Mouse (Mus musculus): ENCODE measurements around the gene Ccl17. TPM values are rescaled to one million over a fixed set of nuclear protein-coding genes. Genes with fewer than 3 reads are reported as not detected.
"Not testable (repeated sequence)": the region's sequence is repeated elsewhere in the genome, so short reads cannot be mapped to it uniquely, and the experiment has no call there.

Gene Ccl17
- polyA plus RNA-seq, 1 experiment from 2014 or later = not detected

- not testable (repeated sequence) for H3K9me3 ChIP-seq (replicated peaks; ENCODE audit: control insufficient read depth, low read length); H3K4me2 ChIP-seq (ENCODE audit: low read depth, low read length); H3K9ac ChIP-seq (ENCODE audit: low read depth, low read length); ATAC-seq (ENCODE audit: low read depth); H3K27ac ChIP-seq (ENCODE audit: low read length); H3K4me3 ChIP-seq (ENCODE audit: low read depth, low read length); H3K27me3 ChIP-seq (ENCODE audit: control insufficient read depth, insufficient read depth, low read depth, low read length)
- 85% methylated on average over 13 of the region's 13 CpGs for WGBS (ENCODE audit: insufficient replicate concordance)
- Histone ChIP-seq H3K4me1 (ENCODE audit: control insufficient read depth, low read depth, low read length) (peaks cover 20% of the 10 kb centered on the region), H3K36me3 (ENCODE audit: control insufficient read depth, insufficient read depth) (peaks cover 13% of the 10 kb centered on the region)
These were observed 25.5 kb downstream of the Ccl17 start for GRCm38 (mm10) chr8:94835751-94836150.

- Histone ChIP-seq H3K9me3 (replicated peaks; ENCODE audit: control insufficient read depth, low read length) (no peaks in the 10 kb centered on the region), H3K27ac (ENCODE audit: low read length) (peak overlapping the region; percentile 45; the same call in 1 of the 2 replicates), H3K27me3 (ENCODE audit: control insufficient read depth, insufficient read depth, low read depth, low read length) (no peaks in the 10 kb centered on the region), H3K4me3 (ENCODE audit: low read depth, low read length) (peak overlapping the region; percentile 99), H3K4me1 (ENCODE audit: control insufficient read depth, low read depth, low read length) (peaks cover 20% of the 10 kb centered on the region), H3K4me2 (ENCODE audit: low read depth, low read length) (peak overlapping the region; percentile 88), H3K9ac (ENCODE audit: low read depth, low read length) (peak overlapping the region; percentile 98), H3K36me3 (ENCODE audit: control insufficient read depth, insufficient read depth) (peaks cover 5% of the 10 kb centered on the region; the same call in 1 of the 2 replicates)
- ATAC-seq (ENCODE audit: low read depth) = no peak
- 45% methylated on average over 11 of the region's 11 CpGs for WGBS (ENCODE audit: insufficient replicate concordance)
These were observed 26.4 kb downstream of the Ccl17 start for GRCm38 (mm10) chr8:94836456-94837240.

- no peaks in the 10 kb centered on the region for H3K27me3 ChIP-seq (ENCODE audit: control insufficient read depth, insufficient read depth, low read depth, low read length)
- ATAC-seq (ENCODE audit: low read depth) = peak; percentile 98
- H3K4me2 ChIP-seq (ENCODE audit: low read depth, low read length) = peak within 1 kb of the TSS; percentile 88
- peak within 1 kb of the TSS; percentile 96 for H3K27ac ChIP-seq (ENCODE audit: low read length)
- H3K4me1 ChIP-seq (ENCODE audit: control insufficient read depth, low read depth, low read length) = peaks cover 20% of the 10 kb centered on the region
- H3K36me3 ChIP-seq (ENCODE audit: control insufficient read depth, insufficient read depth) = no peaks in the 10 kb centered on the region
- peak within 1 kb of the TSS; percentile 98 for H3K9ac ChIP-seq (ENCODE audit: low read depth, low read length)
- H3K4me3 ChIP-seq (ENCODE audit: low read depth, low read length) = peak within 1 kb of the TSS; percentile 99
- no peaks in the 10 kb centered on the region for H3K9me3 ChIP-seq (replicated peaks; ENCODE audit: control insufficient read depth, low read length)
- under 1% methylated on average over 82 of the region's 82 CpGs for WGBS (ENCODE audit: insufficient replicate concordance)
These were observed 27.7 kb downstream of the Ccl17 start, which contains the start of the genes Coq9 and Ciapin1 for GRCm38 (mm10) chr8:94837662-94838574. Gene Coq9 (plus strand): TSS chr8:94838321. Gene Ciapin1 (minus strand): TSS chr8:94838358.

- WGBS (ENCODE audit: insufficient replicate concordance) = 0% methylated on average over 24 of the region's 24 CpGs
- Histone ChIP-seq H3K9me3 (replicated peaks; ENCODE audit: control insufficient read depth, low read length) (no peaks in the 10 kb centered on the region), H3K4me1 (ENCODE audit: control insufficient read depth, low read depth, low read length) (peaks cover 20% of the 10 kb centered on the region)
These were observed 28.3 kb downstream of the Ccl17 start for GRCm38 (mm10) chr8:94838600-94838999.

GRCm38 (mm10) chr8:94841183-94841582 is 30.9 kb downstream of the Ccl17 start:
- no peaks in the 10 kb centered on the region for H3K9me3 ChIP-seq (replicated peaks; ENCODE audit: control insufficient read depth, low read length)
- H3K4me1 ChIP-seq (ENCODE audit: control insufficient read depth, low read depth, low read length) = peaks cover 16% of the 10 kb centered on the region
- H3K27me3 ChIP-seq (ENCODE audit: control insufficient read depth, insufficient read depth, low read depth, low read length) = no peaks in the 10 kb centered on the region
- ATAC-seq (ENCODE audit: low read depth) = no peak
- no peak overlapping the region for H3K4me3 ChIP-seq (ENCODE audit: low read depth, low read length)
- no peak overlapping the region for H3K9ac ChIP-seq (ENCODE audit: low read depth, low read length)
- H3K36me3 ChIP-seq (ENCODE audit: control insufficient read depth, insufficient read depth) = peaks cover 6% of the 10 kb centered on the region; the same call in 1 of the 2 replicates
- no peak overlapping the region for H3K4me2 ChIP-seq (ENCODE audit: low read depth, low read length)
- no peak overlapping the region for H3K27ac ChIP-seq (ENCODE audit: low read length)
- 47% methylated on average over 2 of the region's 2 CpGs for WGBS (ENCODE audit: insufficient replicate concordance)

More at GRCm38 (mm10) chr8:94838600-94838999, 28.3 kb downstream of the Ccl17 start:
- Histone ChIP-seq H3K27me3 (ENCODE audit: control insufficient read depth, insufficient read depth, low read depth, low read length) (no peaks in the 10 kb centered on the region), H3K36me3 (ENCODE audit: control insufficient read depth, insufficient read depth) (no peaks in the 10 kb centered on the region; the same call in 1 of the 2 replicates), H3K27ac (ENCODE audit: low read length) (peak overlapping the region; percentile 96), H3K4me2 (ENCODE audit: low read depth, low read length) (peak overlapping the region; percentile 78), H3K4me3 (ENCODE audit: low read depth, low read length) (peak overlapping the region; percentile 99), H3K9ac (ENCODE audit: low read depth, low read length) (peak overlapping the region; percentile 98)
- ATAC-seq (ENCODE audit: low read depth) = peak; percentile 68

- Histone ChIP-seq H3K9ac (ENCODE audit: low read depth, low read length) (no peak overlapping the region), H3K27me3 (ENCODE audit: control insufficient read depth, insufficient read depth, low read depth, low read length) (no peaks in the 10 kb centered on the region), H3K4me1 (ENCODE audit: control insufficient read depth, low read depth, low read length) (no peaks in the 10 kb centered on the region), H3K36me3 (ENCODE audit: control insufficient read depth, insufficient read depth) (peaks cover 32% of the 10 kb centered on the region), H3K27ac (ENCODE audit: low read length) (no peak overlapping the region), H3K4me2 (ENCODE audit: low read depth, low read length) (no peak overlapping the region), H3K4me3 (ENCODE audit: low read depth, low read length) (no peak overlapping the region), H3K9me3 (replicated peaks; ENCODE audit: control insufficient read depth, low read length) (no peaks in the 10 kb centered on the region)
- ATAC-seq (ENCODE audit: low read depth) = no peak
- 75% methylated on average over 5 of the region's 5 CpGs for WGBS (ENCODE audit: insufficient replicate concordance)
These were observed 39.8 kb downstream of the Ccl17 start for GRCm38 (mm10) chr8:94850049-94850448.

- H3K4me2 ChIP-seq (ENCODE audit: low read depth, low read length); H3K27me3 ChIP-seq (ENCODE audit: control insufficient read depth, insufficient read depth, low read depth, low read length); H3K9ac ChIP-seq (ENCODE audit: low read depth, low read length); H3K9me3 ChIP-seq (replicated peaks; ENCODE audit: control insufficient read depth, low read length); H3K27ac ChIP-seq (ENCODE audit: low read length); H3K4me3 ChIP-seq (ENCODE audit: low read depth, low read length); ATAC-seq (ENCODE audit: low read depth); H3K4me1 ChIP-seq (ENCODE audit: control insufficient read depth, low read depth, low read length): not testable (repeated sequence)
- WGBS (ENCODE audit: insufficient replicate concordance) = 81% methylated on average over 11 of the region's 11 CpGs
- H3K36me3 ChIP-seq (ENCODE audit: control insufficient read depth, insufficient read depth) = peaks cover 24% of the 10 kb centered on the region
These were observed 44.5 kb downstream of the Ccl17 start for GRCm38 (mm10) chr8:94854761-94855160.

GRCm38 (mm10) chr8:94857011-94857345 is 46.7 kb downstream of the Ccl17 start:
- no peaks in the 10 kb centered on the region for H3K27me3 ChIP-seq (ENCODE audit: control insufficient read depth, insufficient read depth, low read depth, low read length)
- WGBS (ENCODE audit: insufficient replicate concordance) = 27% methylated on average over 5 of the region's 5 CpGs
- peaks cover 8% of the 10 kb centered on the region for H3K4me1 ChIP-seq (ENCODE audit: control insufficient read depth, low read depth, low read length)
- H3K4me3 ChIP-seq (ENCODE audit: low read depth, low read length) = peak overlapping the region; percentile 97
- H3K9ac ChIP-seq (ENCODE audit: low read depth, low read length) = peak overlapping the region; percentile 36; the same call in 1 of the 2 replicates
- H3K4me2 ChIP-seq (ENCODE audit: low read depth, low read length) = peak overlapping the region; percentile 53
- no peak overlapping the region for H3K27ac ChIP-seq (ENCODE audit: low read length)
- H3K9me3 ChIP-seq (replicated peaks; ENCODE audit: control insufficient read depth, low read length) = no peaks in the 10 kb centered on the region
- ATAC-seq (ENCODE audit: low read depth) = no peak
- H3K36me3 ChIP-seq (ENCODE audit: control insufficient read depth, insufficient read depth) = peaks cover 18% of the 10 kb centered on the region

Data from liver, embryonic 16.5 days (tissue).